Mouse (Mus musculus) cerebellum, adult 11 months (tissue): ENCODE measurements at regions not wholly inside any gene's neighbourhood (a gene's known extent, or its start where the extent isn't known, plus 50 kb on each side); places are given as distances from the start of the nearest gene placed in this dataset.
"Not testable (repeated sequence)": the region's sequence is repeated elsewhere in the genome, so short reads cannot be mapped to it uniquely, and the experiment has no call there.

Experiments used
- DNase-seq: peaks from one replicate; pipeline ENCODE4 v3.0.0; 2022

GRCm38 (mm10) chr13:13888847-13889246, 65.4 kb upstream of the B3galnt2 start:
- DNase-seq: not testable (repeated sequence)

- DNase-seq: peak; percentile 92
Observed at GRCm38 (mm10) chr13:13889297-13890120, 64.8 kb upstream of the B3galnt2 start.

- not testable (repeated sequence) for DNase-seq
Observed at GRCm38 (mm10) chr13:13902186-13902585, 52.1 kb upstream of the B3galnt2 start.
